11 mouse cellular contexts compared by ENCODE assay signal in genomic region chr4:133552768-133553447, GRCm38 (mm10). TPM values are rescaled to one million over a fixed set of nuclear protein-coding genes. Genes with fewer than 3 reads are reported as not detected.
DNase-seq lines count a peak whose midpoint lies in the region; ATAC-seq lines count a peak whose summit lies in the region.
"Had no signal": no experiment of that assay in that cellular context is flagged by ENCODE, and none has a peak within 500 bp of the region (broad histone marks: within the 10 kb centered on the region; RNA-seq: fewer than 3 reads in every experiment).

TSS of gene Nr0b2 (plus strand) at chr4:133553376.

- peak within 1 kb of the TSS; percentile 53 for H3K4me3 ChIP-seq in heart, embryonic 13.5 days
- H3K4me3 ChIP-seq in liver, embryonic 15.5 days (replicated peaks) = no peak within 1 kb of the TSS; the same call in 1 of the 2 replicates
- no peak within 1 kb of the TSS for H3K4me3 ChIP-seq in midbrain, embryonic 16.5 days (ENCODE audit: low read depth, low read length)
- H3K4me3 ChIP-seq: limb, embryonic 13.5 days had no signal

- H3K27me3 ChIP-seq in heart, embryonic 13.5 days (replicated peaks) = 0 out of 2 replicates have a peak, but pooled peaks cover 4% of the 10 kb centered on the region
- H3K27me3 ChIP-seq in liver, embryonic 15.5 days = no peaks in the 10 kb centered on the region; the same call in 1 of the 2 replicates
- H3K27me3 ChIP-seq in midbrain, embryonic 16.5 days (ENCODE audit: control insufficient read depth, insufficient read depth, low read depth, low read length) = 0 out of 2 replicates have a peak, but pooled peaks cover 2% of the 10 kb centered on the region

- peak within 1 kb of the TSS; percentile 92 for H3K27ac ChIP-seq in heart, embryonic 13.5 days (replicated peaks)
- no peak within 1 kb of the TSS for H3K27ac ChIP-seq in liver, embryonic 15.5 days (replicated peaks)
- no peak within 1 kb of the TSS for H3K27ac ChIP-seq in midbrain, embryonic 16.5 days (ENCODE audit: low read length)
- H3K27ac ChIP-seq: limb, embryonic 13.5 days had no signal

- H3K4me1 ChIP-seq in heart, embryonic 13.5 days = peaks cover 23% of the 10 kb centered on the region
- H3K4me1 ChIP-seq in liver, embryonic 15.5 days (replicated peaks) = peaks cover 23% of the 10 kb centered on the region
- H3K4me1 ChIP-seq in midbrain, embryonic 16.5 days (ENCODE audit: control insufficient read depth, insufficient read depth, low read length) = no peaks in the 10 kb centered on the region
- H3K4me1 ChIP-seq: limb, embryonic 13.5 days had no signal

- peak; percentile 39; the same call in 1 of the 2 replicates for ATAC-seq in heart, embryonic 13.5 days (ENCODE audit: extremely low read depth, insufficient number of reproducible peaks, low FRiP score, low TSS enrichment)
- ATAC-seq in liver, embryonic 15.5 days (ENCODE audit: insufficient read depth) = no peak
- no peak for ATAC-seq in megakaryocyte-erythroid progenitor cell, adult 5-6 weeks (replicated peaks; ENCODE audit: low FRiP score, low TSS enrichment, poor library complexity, severe bottlenecking)
- ATAC-seq in midbrain, embryonic 16.5 days = no peak

- H3K36me3 ChIP-seq in heart, embryonic 13.5 days = no peaks in the 10 kb centered on the region; the same call in 1 of the 2 replicates
- H3K36me3 ChIP-seq in liver, embryonic 15.5 days (replicated peaks) = no peaks in the 10 kb centered on the region
- H3K36me3 ChIP-seq in midbrain, embryonic 16.5 days (ENCODE audit: control insufficient read depth, insufficient read depth, low read length) = no peaks in the 10 kb centered on the region
- H3K36me3 ChIP-seq: limb, embryonic 13.5 days had no signal

- H3K9me3 ChIP-seq in heart, embryonic 13.5 days = no peaks in the 10 kb centered on the region
- no peaks in the 10 kb centered on the region for H3K9me3 ChIP-seq in liver, embryonic 15.5 days (replicated peaks)
- no peaks in the 10 kb centered on the region for H3K9me3 ChIP-seq in midbrain, embryonic 16.5 days (replicated peaks; ENCODE audit: control insufficient read depth, low read length, poor library complexity, severe bottlenecking)

- peak; percentile 42 to 50 for DNase-seq in cerebellum, postnatal 10 days
- DNase-seq in cerebellum, adult 11 months = no peak
- peak; percentile 20 for DNase-seq in MEL-GATA-1-ER (ENCODE audit: extremely low read depth, low read depth)
- no peak for DNase-seq in spleen, adult 12 weeks (ENCODE audit: low spot score)

- H3K9ac ChIP-seq in heart, embryonic 13.5 days = peak within 1 kb of the TSS; percentile 81
- H3K9ac ChIP-seq in liver, embryonic 15.5 days = no peak within 1 kb of the TSS
- H3K9ac ChIP-seq in midbrain, embryonic 16.5 days (ENCODE audit: low read depth, low read length) = no peak within 1 kb of the TSS
- H3K9ac ChIP-seq: limb, embryonic 13.5 days had no signal

- peak within 1 kb of the TSS; percentile 71 for H3K4me2 ChIP-seq in heart, embryonic 13.5 days
- H3K4me2 ChIP-seq in liver, embryonic 15.5 days = peak within 1 kb of the TSS; percentile 32
- H3K4me2 ChIP-seq in midbrain, embryonic 16.5 days (ENCODE audit: low read length) = no peak within 1 kb of the TSS
- H3K4me2 ChIP-seq: limb, embryonic 13.5 days had no signal

- WGBS in heart, embryonic 13.5 days = 48% methylated on average over 10 of the region's 10 CpGs
- WGBS in liver, embryonic 15.5 days (ENCODE audit: insufficient replicate concordance) = 38% methylated on average over 10 of the region's 10 CpGs
- WGBS in midbrain, embryonic 16.5 days = 80% methylated on average over 10 of the region's 10 CpGs

RNA-seq across cellular contexts. Expression of gene Nr0b2, which starts in this region (rescaled TPM):
- 10.5 and 10.8 TPM in 2 replicates for polyA plus RNA-seq in heart, embryonic 13.5 days (2015; fragmentation: Nextera tagmentation; extraction: Ambion mirVana)
- 0.97 and 1.2 TPM in 2 replicates for polyA plus RNA-seq in liver, embryonic 15.5 days (2015; fragmentation: Nextera tagmentation; extraction: Ambion mirVana)
- total RNA-seq in megakaryocyte-erythroid progenitor cell, adult 5-6 weeks (2014; fragmentation: Nextera tagmentation) = not detected in 2 replicates
- total RNA-seq in megakaryocyte-erythroid progenitor cell, adult 5-6 weeks (2017) = not detected in 2 replicates
- not detected in 2 replicates for polyA plus RNA-seq in midbrain, embryonic 16.5 days (2015; fragmentation: Nextera tagmentation; extraction: Ambion mirVana)
- polyA plus RNA-seq: C2C12; urinary bladder, adult 2 months had no signal

Comparison
In these comparisons a context has a peak if more than half of its experiments do, and no peak if none do; other contexts are left out.
1. DNase-seq: peak in cerebellum, postnatal 10 days (2 of 2) and MEL-GATA-1-ER (single experiment); none in cerebellum, adult 11 months (single experiment) and spleen, adult 12 weeks (single experiment).